Mouse (Mus musculus) G1E (cell line): ENCODE measurements around the gene Ibtk. TPM values are rescaled to one million over a fixed set of nuclear protein-coding genes. Genes with fewer than 3 reads are reported as not detected.

ENCODE experiments used
- ATAC-seq: 2 replicates; pipeline ENCODE4 v1.8.0; 2016; ENCODE audit warnings: mild to moderate bottlenecking; ENCODE audit not compliant: insufficient number of reproducible peaks, poor library complexity, low FRiP score, severe bottlenecking; ENCODE audit errors: extremely low read depth
- DNase-seq: peaks from one replicate; pipeline ENCODE4 v3.0.0; 2012; ENCODE audit warnings: low spot score
- H3K27me3 ChIP-seq: 2 replicates; pipeline ENCODE4 v1.6.1; 2012; ENCODE audit warnings: mild to moderate bottlenecking, low read length, inconsistent platforms; ENCODE audit not compliant: insufficient read depth
- H3K36me3 ChIP-seq: replicated peaks from 2 replicates; pipeline ENCODE3; 2012; ENCODE audit warnings: mild to moderate bottlenecking, inconsistent platforms
- H3K4me1 ChIP-seq: 2 replicates; pipeline ENCODE4 v1.6.1; 2012; ENCODE audit warnings: low read depth, low read length, inconsistent platforms, mixed read lengths; ENCODE audit not compliant: insufficient read depth
- H3K4me3 ChIP-seq: 2 replicates; pipeline ENCODE4 v1.5.1; 2012; ENCODE audit warnings: low read depth, mild to moderate bottlenecking, inconsistent platforms, low read length, moderate library complexity, mixed read lengths
- H3K9me3 ChIP-seq: replicated peaks from 2 replicates; pipeline ENCODE4 v1.6.1; 2012; ENCODE audit warnings: inconsistent platforms
- CTCF ChIP-seq: IDR thresholded peaks from 2 replicates; pipeline ENCODE4 v1.5.1; 2012; ENCODE audit warnings: low read depth, low read length, inconsistent platforms, mixed read lengths
- GATA1 ChIP-seq: IDR thresholded peaks from 2 replicates; pipeline ENCODE4 v1.6.1; 2012; ENCODE audit warnings: borderline replicate concordance, low read length, inconsistent platforms, mixed read lengths
- GATA2 ChIP-seq: IDR thresholded peaks from 2 replicates; pipeline ENCODE4 v1.6.1; 2012; ENCODE audit warnings: low read depth, low read length, inconsistent platforms, borderline replicate concordance
- POLR2AphosphoS5 ChIP-seq: IDR thresholded peaks from 2 replicates; pipeline ENCODE4 v1.6.1; 2012; ENCODE audit warnings: low read depth, low read length, inconsistent platforms; ENCODE audit not compliant: insufficient replicate concordance
- TAL1 ChIP-seq: conservative IDR thresholded peaks from 2 replicates; pipeline ENCODE4 v1.6.1; 2012; ENCODE audit warnings: low read depth, low read length, inconsistent platforms, mixed read lengths
- polyA plus RNA-seq: library from polyadenylated mRNA; stranded (reverse); fragments of >175 nt; gene quantifications from 2 replicates; pipeline ENCODE4 v1.2.3, GENCODE M21; 2012
- total RNA-seq, 2 experiments: library from RNA; stranded (forward) in 1 of 2; stranded (reverse) in 1 of 2; fragments of 200-1000 nt in 1 of 2; fragments of >200 nt in 1 of 2; fragmentation: Nextera tagmentation in 1 of 2; gene quantifications; 2 replicates each; pipeline ENCODE4 v1.2.3; 2014 to 2017

Gene Ibtk
- total and polyA plus RNA-seq, 3 experiments, result 23.0 to 63.5 (median 45.5) TPM

GRCm38 (mm10) chr9:85724078-85724477 lies 25.1 kb downstream of the Ibtk start:
- peaks cover 89% of the 10 kb centered on the region for H3K36me3 ChIP-seq
- H3K4me3 ChIP-seq, result no peak overlapping the region
- H3K27me3 ChIP-seq, result no peaks in the 10 kb centered on the region
- no peaks in the 10 kb centered on the region for H3K9me3 ChIP-seq
- no peaks in the 10 kb centered on the region for H3K4me1 ChIP-seq
- ATAC-seq (no peak), DNase-seq (no peak)
- TF ChIP-seq POLR2AphosphoS5, result no peak
- no peak for TF ChIP-seq GATA1
- TF ChIP-seq GATA2, result no peak
- no peak for TF ChIP-seq CTCF
- no peak for TF ChIP-seq TAL1

- H3K4me1 ChIP-seq, result no peaks in the 10 kb centered on the region
- TF ChIP-seq CTCF (no peak), GATA2 (no peak), POLR2AphosphoS5 (no peak), GATA1 (no peak), TAL1 (no peak)
- H3K27me3 ChIP-seq, result no peaks in the 10 kb centered on the region
- H3K4me3 ChIP-seq, result no peak overlapping the region
- ATAC-seq (no peak), DNase-seq (no peak)
- H3K9me3 ChIP-seq, result no peaks in the 10 kb centered on the region
- peaks cover 90% of the 10 kb centered on the region for H3K36me3 ChIP-seq
Observed at GRCm38 (mm10) chr9:85717336-85717735, 31.8 kb downstream of the Ibtk start.

GRCm38 (mm10) chr9:85707302-85707701 lies 41.8 kb downstream of the Ibtk start:
- no peak for DNase-seq
- TF ChIP-seq GATA2 (no peak), POLR2AphosphoS5 (no peak)
- H3K4me3 ChIP-seq, result no peak overlapping the region
- peaks cover 90% of the 10 kb centered on the region for H3K36me3 ChIP-seq
- no peak for ATAC-seq
- H3K27me3 ChIP-seq, result no peaks in the 10 kb centered on the region
- no peaks in the 10 kb centered on the region for H3K9me3 ChIP-seq
- 0 out of 2 replicates have a peak, but pooled peaks cover 5% of the 10 kb centered on the region for H3K4me1 ChIP-seq

- H3K36me3 ChIP-seq, result peaks cover 78% of the 10 kb centered on the region
- DNase-seq (no peak), ATAC-seq (no peak)
- H3K4me1 ChIP-seq, result no peaks in the 10 kb centered on the region
- H3K4me3 ChIP-seq, result no peak overlapping the region
- no peaks in the 10 kb centered on the region for H3K9me3 ChIP-seq
- no peaks in the 10 kb centered on the region for H3K27me3 ChIP-seq
- TF ChIP-seq GATA2 (no peak), GATA1 (no peak), POLR2AphosphoS5 (no peak), CTCF (no peak), TAL1 (no peak)
Observed at GRCm38 (mm10) chr9:85701981-85702380, 47.2 kb downstream of the Ibtk start.

- Histone ChIP-seq H3K4me1 (no peaks in the 10 kb centered on the region), H3K27me3 (no peaks in the 10 kb centered on the region), H3K4me3 (no peak overlapping the region), H3K9me3 (no peaks in the 10 kb centered on the region), H3K36me3 (peaks cover 59% of the 10 kb centered on the region)
- TF ChIP-seq TAL1 (no peak), GATA2 (no peak), CTCF (no peak), POLR2AphosphoS5 (no peak)
- DNase-seq, result no peak
- no peak for ATAC-seq
Observed at GRCm38 (mm10) chr9:85695606-85696005, 53.5 kb downstream of the Ibtk start.

- no peak for TF ChIP-seq GATA1
- no peak for TF ChIP-seq TAL1
- no peak for TF ChIP-seq GATA2
- TF ChIP-seq CTCF, result no peak
- no peak for TF ChIP-seq POLR2AphosphoS5
- no peak overlapping the region for H3K4me3 ChIP-seq
- H3K9me3 ChIP-seq, result no peaks in the 10 kb centered on the region
- no peaks in the 10 kb centered on the region for H3K4me1 ChIP-seq
- DNase-seq (no peak), ATAC-seq (no peak)
- peaks cover 68% of the 10 kb centered on the region for H3K36me3 ChIP-seq
- H3K27me3 ChIP-seq, result no peaks in the 10 kb centered on the region
Observed at GRCm38 (mm10) chr9:85693231-85694116, 55.7 kb downstream of the Ibtk start.
